Mouse (Mus musculus): ENCODE data around the gene Macf1. TPM values are rescaled to one million over a fixed set of nuclear protein-coding genes. Genes with fewer than 3 reads are reported as not detected.

Gene Macf1
- polyA plus RNA-seq, 1 experiment from 2014 or later: 47.4 TPM

- H3K27ac ChIP-seq: no peak overlapping the region
- no peak overlapping the region for H3K4me3 ChIP-seq
- H3K27me3 ChIP-seq: no peaks in the 10 kb centered on the region
- WGBS: 89% methylated on average over 3 of the region's 3 CpGs
- no peak overlapping the region for H3K9ac ChIP-seq
- peaks cover 6% of the 10 kb centered on the region; the same call in 1 of the 2 replicates for H3K4me1 ChIP-seq
- no peak for ATAC-seq (ENCODE audit: insufficient number of reproducible peaks, low FRiP score, low TSS enrichment, low read depth)
- H3K9me3 ChIP-seq: no peaks in the 10 kb centered on the region
- peaks cover 3% of the 10 kb centered on the region; the same call in 1 of the 2 replicates for H3K36me3 ChIP-seq
- H3K4me2 ChIP-seq: no peak overlapping the region
These were observed 266.1 kb downstream of the Macf1 start for GRCm38 (mm10) chr4:123418032-123418431.

- 90% methylated on average over 1 of the region's 3 CpGs for WGBS
- Histone ChIP-seq H3K27ac (no peak overlapping the region), H3K36me3 (no peaks in the 10 kb centered on the region), H3K9me3 (no peaks in the 10 kb centered on the region), H3K9ac (no peak overlapping the region), H3K27me3 (no peaks in the 10 kb centered on the region), H3K4me3 (no peak overlapping the region), H3K4me1 (peaks cover 11% of the 10 kb centered on the region), H3K4me2 (no peak overlapping the region)
- no peak for ATAC-seq (ENCODE audit: insufficient number of reproducible peaks, low FRiP score, low TSS enrichment, low read depth)
These were observed 266.7 kb downstream of the Macf1 start for GRCm38 (mm10) chr4:123417478-123417877.

GRCm38 (mm10) chr4:123416829-123417228 lies 267.3 kb downstream of the Macf1 start:
- no peak for ATAC-seq (ENCODE audit: insufficient number of reproducible peaks, low FRiP score, low TSS enrichment, low read depth)
- Histone ChIP-seq H3K27ac (no peak overlapping the region), H3K9ac (no peak overlapping the region), H3K9me3 (no peaks in the 10 kb centered on the region), H3K4me2 (no peak overlapping the region), H3K4me1 (peaks cover 16% of the 10 kb centered on the region), H3K27me3 (no peaks in the 10 kb centered on the region), H3K4me3 (no peak overlapping the region), H3K36me3 (no peaks in the 10 kb centered on the region)
- 87% methylated on average over 2 of the region's 2 CpGs for WGBS

- Histone ChIP-seq H3K4me3 (no peak overlapping the region), H3K27ac (no peak overlapping the region), H3K36me3 (no peaks in the 10 kb centered on the region), H3K9ac (no peak overlapping the region), H3K4me2 (no peak overlapping the region), H3K9me3 (no peaks in the 10 kb centered on the region), H3K4me1 (peaks cover 23% of the 10 kb centered on the region), H3K27me3 (no peaks in the 10 kb centered on the region)
- WGBS: 91% methylated on average over 1 of the region's 1 CpGs
- ATAC-seq (ENCODE audit: insufficient number of reproducible peaks, low FRiP score, low TSS enrichment, low read depth): no peak
These were observed 268.6 kb downstream of the Macf1 start for GRCm38 (mm10) chr4:123415566-123415965.

- H3K27ac ChIP-seq: peak overlapping the region; percentile 98
- H3K36me3 ChIP-seq: peaks cover 5% of the 10 kb centered on the region; the same call in 1 of the 2 replicates
- no peak overlapping the region for H3K4me3 ChIP-seq
- ATAC-seq (ENCODE audit: insufficient number of reproducible peaks, low FRiP score, low TSS enrichment, low read depth): no peak
- H3K4me1 ChIP-seq: peaks cover 40% of the 10 kb centered on the region
- no peak overlapping the region for H3K4me2 ChIP-seq
- H3K9me3 ChIP-seq: no peaks in the 10 kb centered on the region
- H3K9ac ChIP-seq: no peak overlapping the region
- WGBS: 24% methylated on average over 2 of the region's 2 CpGs
- no peaks in the 10 kb centered on the region for H3K27me3 ChIP-seq
These were observed 270.3 kb downstream of the Macf1 start for GRCm38 (mm10) chr4:123413876-123414275.

GRCm38 (mm10) chr4:123412981-123413380 lies 271.2 kb downstream of the Macf1 start:
- peak overlapping the region; percentile 57; the same call in 1 of the 2 replicates for H3K4me3 ChIP-seq
- peaks cover 13% of the 10 kb centered on the region; the same call in 1 of the 2 replicates for H3K36me3 ChIP-seq
- peak overlapping the region; percentile 98 for H3K27ac ChIP-seq
- H3K4me2 ChIP-seq: 0 out of 2 replicates have a peak overlapping the region, but pooled peaks have one; percentile 88
- no peak for ATAC-seq (ENCODE audit: insufficient number of reproducible peaks, low FRiP score, low TSS enrichment, low read depth)
- no peaks in the 10 kb centered on the region for H3K27me3 ChIP-seq
- no peak overlapping the region for H3K9ac ChIP-seq
- H3K4me1 ChIP-seq: peaks cover 48% of the 10 kb centered on the region
- WGBS: 24% methylated on average over 2 of the region's 2 CpGs
- no peaks in the 10 kb centered on the region for H3K9me3 ChIP-seq

- H3K4me1 ChIP-seq: peaks cover 52% of the 10 kb centered on the region
- peak overlapping the region; percentile 98 for H3K27ac ChIP-seq
- peak overlapping the region; percentile 57 for H3K4me3 ChIP-seq
- H3K4me2 ChIP-seq: peak overlapping the region; percentile 88
- WGBS: 3% methylated on average over 6 of the region's 6 CpGs
- no peaks in the 10 kb centered on the region for H3K27me3 ChIP-seq
- H3K9ac ChIP-seq: peak overlapping the region; percentile 82; the same call in 1 of the 2 replicates
- no peaks in the 10 kb centered on the region for H3K9me3 ChIP-seq
- H3K36me3 ChIP-seq: peaks cover 16% of the 10 kb centered on the region; the same call in 1 of the 2 replicates
- ATAC-seq (ENCODE audit: insufficient number of reproducible peaks, low FRiP score, low TSS enrichment, low read depth): peak; percentile 58
These were observed 271.7 kb downstream of the Macf1 start for GRCm38 (mm10) chr4:123412528-123412878.

GRCm38 (mm10) chr4:123411732-123412527 lies 272.2 kb downstream of the Macf1 start:
- peak overlapping the region; percentile 88 for H3K4me2 ChIP-seq
- H3K4me3 ChIP-seq: peak overlapping the region; percentile 57
- ATAC-seq (ENCODE audit: insufficient number of reproducible peaks, low FRiP score, low TSS enrichment, low read depth): peak; percentile 93
- H3K9me3 ChIP-seq: no peaks in the 10 kb centered on the region
- H3K4me1 ChIP-seq: peaks cover 56% of the 10 kb centered on the region
- H3K27ac ChIP-seq: peak overlapping the region; percentile 98
- under 1% methylated on average over 59 of the region's 69 CpGs for WGBS
- H3K36me3 ChIP-seq: peaks cover 16% of the 10 kb centered on the region; the same call in 1 of the 2 replicates
- H3K9ac ChIP-seq: peak overlapping the region; percentile 82
- H3K27me3 ChIP-seq: no peaks in the 10 kb centered on the region

- Histone ChIP-seq H3K4me3 (peak overlapping the region; percentile 57), H3K4me2 (peak overlapping the region; percentile 88), H3K27ac (peak overlapping the region; percentile 98), H3K4me1 (peaks cover 63% of the 10 kb centered on the region), H3K27me3 (no peaks in the 10 kb centered on the region), H3K9ac (peak overlapping the region; percentile 82), H3K9me3 (no peaks in the 10 kb centered on the region), H3K36me3 (peaks cover 16% of the 10 kb centered on the region; the same call in 1 of the 2 replicates)
- WGBS: 3% methylated on average over 36 of the region's 36 CpGs
- 0 out of 2 replicates have a peak, but pooled peaks have one; percentile 19 for ATAC-seq (ENCODE audit: insufficient number of reproducible peaks, low FRiP score, low TSS enrichment, low read depth)
These were observed 273.0 kb downstream of the Macf1 start for GRCm38 (mm10) chr4:123411006-123411731.

GRCm38 (mm10) chr4:123409752-123410151 lies 274.4 kb downstream of the Macf1 start:
- peaks cover 16% of the 10 kb centered on the region; the same call in 1 of the 2 replicates for H3K36me3 ChIP-seq
- no peak overlapping the region; the same call in 1 of the 2 replicates for H3K27ac ChIP-seq
- peaks cover 75% of the 10 kb centered on the region for H3K4me1 ChIP-seq
- H3K4me2 ChIP-seq: peak overlapping the region; percentile 27; the same call in 1 of the 2 replicates
- no peak for ATAC-seq (ENCODE audit: insufficient number of reproducible peaks, low FRiP score, low TSS enrichment, low read depth)
- H3K9me3 ChIP-seq: no peaks in the 10 kb centered on the region
- WGBS: 29% methylated on average over 1 of the region's 1 CpGs
- no peaks in the 10 kb centered on the region for H3K27me3 ChIP-seq
- no peak overlapping the region for H3K9ac ChIP-seq
- H3K4me3 ChIP-seq: no peak overlapping the region

- Histone ChIP-seq H3K36me3 (peaks cover 16% of the 10 kb centered on the region; the same call in 1 of the 2 replicates), H3K9ac (no peak overlapping the region), H3K27me3 (no peaks in the 10 kb centered on the region), H3K9me3 (no peaks in the 10 kb centered on the region), H3K4me3 (no peak overlapping the region), H3K4me1 (peaks cover 77% of the 10 kb centered on the region), H3K27ac (no peak overlapping the region), H3K4me2 (peak overlapping the region; percentile 27; the same call in 1 of the 2 replicates)
- WGBS: 83% methylated on average over 3 of the region's 3 CpGs
- ATAC-seq (ENCODE audit: insufficient number of reproducible peaks, low FRiP score, low TSS enrichment, low read depth): no peak
These were observed 275.0 kb downstream of the Macf1 start for GRCm38 (mm10) chr4:123409034-123409692.

Measured in limb, embryonic 15.5 days (tissue).